Mouse (Mus musculus) midbrain, embryonic 16.5 days (tissue): ENCODE data around the gene Dcun1d1. TPM values are rescaled to one million over a fixed set of nuclear protein-coding genes. Genes with fewer than 3 reads are reported as not detected.

Experiments
- ATAC-seq: fragments of 200-750 bp; cut with Nextera tagmentation; 2 replicates; pipeline ENCODE4 v1.8.0; 2017; ENCODE audit warnings: moderate TSS enrichment
- H3K27ac ChIP-seq: fragments of 300-500 bp; sonication (generic); 2 replicates; pipeline ENCODE4 v1.5.1; 2014; ENCODE audit warnings: mild to moderate bottlenecking, low read length, mixed read lengths
- H3K27me3 ChIP-seq: fragments of 300-500 bp; sonication (generic); 2 replicates; pipeline ENCODE4 v1.6.1; 2014; ENCODE audit warnings: low read depth, low read length, mixed read lengths; ENCODE audit not compliant: control insufficient read depth, insufficient read depth
- H3K36me3 ChIP-seq: fragments of 300-500 bp; sonication (generic); 2 replicates; pipeline ENCODE4 v1.6.1; 2014; ENCODE audit warnings: mild to moderate bottlenecking, low read length, moderate library complexity, mixed read lengths; ENCODE audit not compliant: control insufficient read depth, insufficient read depth
- H3K4me1 ChIP-seq: fragments of 300-500 bp; sonication (generic); 2 replicates; pipeline ENCODE4 v1.6.1; 2014; ENCODE audit warnings: mild to moderate bottlenecking, low read length, mixed read lengths; ENCODE audit not compliant: control insufficient read depth, insufficient read depth
- H3K4me2 ChIP-seq: fragments of 300-500 bp; sonication (generic); 2 replicates; pipeline ENCODE4 v1.6.1; 2014; ENCODE audit warnings: mild to moderate bottlenecking, low read length, mixed read lengths
- H3K4me3 ChIP-seq: fragments of 300-500 bp; sonication (generic); 2 replicates; pipeline ENCODE4 v1.5.1; 2014; ENCODE audit warnings: low read depth, mild to moderate bottlenecking, low read length, moderate library complexity, mixed read lengths
- H3K9ac ChIP-seq: fragments of 300-500 bp; sonication (generic); 2 replicates; pipeline ENCODE4 v1.6.1; 2014; ENCODE audit warnings: low read depth, low read length, mixed read lengths
- H3K9me3 ChIP-seq: fragments of 300-500 bp; sonication (generic); replicated peaks from 2 replicates; pipeline ENCODE4 v1.6.1; 2014; ENCODE audit warnings: mild to moderate bottlenecking, low read length, mixed read lengths; ENCODE audit not compliant: control insufficient read depth, poor library complexity, severe bottlenecking
- WGBS: fragments of 180-500 bp; shearing (Covaris S2); extraction: QIAGEN DNeasy Blood & Tissue Kit; methylation state at CpG from one replicate; pipeline ENCODE4 v1.1.7; 2014; 5-methylcytosine and 5-hydroxymethylcytosine counted together
- polyA plus RNA-seq: library from polyadenylated mRNA; unstranded; fragments of >200 nt; fragmentation: Nextera tagmentation; extraction: Ambion mirVana; gene quantifications from 2 replicates; pipeline ENCODE4 v1.2.1, GENCODE M21; 2015

Gene Dcun1d1
- polyA plus RNA-seq, 1 experiment from 2014 or later = 107 TPM

DNA sequence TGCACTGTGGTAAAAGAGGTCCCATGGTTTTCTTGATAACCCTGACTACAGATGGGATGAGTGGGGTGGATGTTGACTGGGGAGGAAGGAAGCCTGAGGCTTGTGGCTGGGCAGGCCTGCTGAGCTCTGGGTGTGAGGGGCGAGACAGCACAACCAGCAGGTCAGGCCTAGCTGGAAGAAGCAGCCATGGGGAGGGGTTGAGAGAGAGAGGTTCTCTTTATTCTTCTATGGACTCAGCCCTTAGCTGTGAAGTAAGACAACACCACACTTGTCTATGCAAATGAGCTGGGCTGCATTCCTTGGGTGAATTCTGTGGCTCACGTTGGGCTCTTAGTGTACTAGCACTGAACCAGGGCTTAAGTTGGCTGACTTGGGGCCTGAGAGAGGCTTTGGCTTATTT, 2.8 kb upstream of the Dcun1d1 start:
- Histone ChIP-seq H3K27ac (no peak overlapping the region), H3K4me3 (no peak overlapping the region), H3K4me2 (no peak overlapping the region), H3K36me3 (no peaks in the 10 kb centered on the region), H3K9me3 (no peaks in the 10 kb centered on the region), H3K27me3 (no peaks in the 10 kb centered on the region), H3K4me1 (no peaks in the 10 kb centered on the region), H3K9ac (no peak overlapping the region)
- WGBS = 44% methylated on average over 2 of the region's 2 CpGs
- no peak for ATAC-seq

DNA sequence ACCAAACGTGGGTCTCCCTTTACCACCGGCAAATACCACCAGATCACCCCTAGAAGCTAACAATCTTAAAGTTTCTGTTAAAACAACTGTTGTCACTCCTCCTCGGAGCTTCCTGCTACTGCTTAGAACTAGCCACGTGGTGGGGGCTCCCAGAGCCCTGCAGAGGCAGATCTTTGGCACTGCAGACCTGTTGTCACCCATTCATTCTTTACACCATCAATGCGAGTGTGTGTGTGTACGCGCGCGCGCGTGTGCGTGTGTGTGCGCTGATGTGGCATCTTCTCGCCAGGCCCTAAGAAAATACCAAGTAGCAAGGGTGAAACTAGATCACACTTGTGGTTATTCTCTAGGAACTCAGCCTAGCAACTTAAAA, 3.9 kb downstream of the Dcun1d1 start:
- Histone ChIP-seq H3K9ac (peak overlapping the region; percentile 99), H3K27ac (peak overlapping the region; percentile 91), H3K27me3 (no peaks in the 10 kb centered on the region), H3K4me1 (peaks cover 26% of the 10 kb centered on the region), H3K9me3 (no peaks in the 10 kb centered on the region), H3K4me3 (peak overlapping the region; percentile 97), H3K4me2 (peak overlapping the region; percentile 73), H3K36me3 (no peaks in the 10 kb centered on the region)
- ATAC-seq = peak; percentile 74
- under 1% methylated on average over 14 of the region's 14 CpGs for WGBS

DNA sequence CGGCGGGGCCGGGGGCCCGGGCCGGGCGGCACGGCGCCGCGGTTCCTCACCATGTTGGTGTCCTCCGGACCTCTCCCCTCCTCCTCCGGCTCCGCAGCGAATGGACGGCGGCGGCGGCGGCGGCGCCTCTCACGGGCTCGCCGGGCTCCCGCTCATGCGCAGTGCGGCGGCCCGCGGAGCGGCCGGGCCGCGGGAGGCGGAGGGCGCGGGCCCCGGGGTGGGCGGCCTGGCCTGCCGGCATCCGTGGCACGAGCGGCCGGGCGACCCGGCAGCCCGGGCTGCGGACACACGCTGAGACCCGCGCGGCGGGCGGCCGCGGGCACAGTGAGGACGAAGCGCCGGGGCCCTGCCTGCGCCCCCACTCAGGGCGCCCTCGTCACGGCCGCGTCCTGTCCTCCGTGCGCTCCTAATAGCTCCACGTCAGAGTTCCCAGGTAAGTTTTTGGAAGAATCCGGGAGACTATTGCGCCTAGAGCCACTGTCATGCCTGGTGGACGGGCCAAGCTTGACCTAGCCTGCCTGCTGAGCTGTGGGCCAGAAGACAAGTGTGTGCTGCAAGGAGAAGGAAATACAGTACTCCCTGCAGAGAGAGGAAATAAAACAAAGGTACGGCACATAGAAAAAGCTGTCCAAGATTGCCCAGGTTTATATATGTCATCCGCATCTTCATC, 4.4 kb downstream of the Dcun1d1 start:
- Histone ChIP-seq H3K27me3 (no peaks in the 10 kb centered on the region), H3K27ac (peak overlapping the region; percentile 91), H3K9me3 (no peaks in the 10 kb centered on the region), H3K9ac (peak overlapping the region; percentile 99), H3K36me3 (no peaks in the 10 kb centered on the region), H3K4me1 (peaks cover 26% of the 10 kb centered on the region), H3K4me2 (peak overlapping the region; percentile 73), H3K4me3 (peak overlapping the region; percentile 97)
- peak; percentile 97 for ATAC-seq
- under 1% methylated on average over 48 of the region's 73 CpGs for WGBS

DNA sequence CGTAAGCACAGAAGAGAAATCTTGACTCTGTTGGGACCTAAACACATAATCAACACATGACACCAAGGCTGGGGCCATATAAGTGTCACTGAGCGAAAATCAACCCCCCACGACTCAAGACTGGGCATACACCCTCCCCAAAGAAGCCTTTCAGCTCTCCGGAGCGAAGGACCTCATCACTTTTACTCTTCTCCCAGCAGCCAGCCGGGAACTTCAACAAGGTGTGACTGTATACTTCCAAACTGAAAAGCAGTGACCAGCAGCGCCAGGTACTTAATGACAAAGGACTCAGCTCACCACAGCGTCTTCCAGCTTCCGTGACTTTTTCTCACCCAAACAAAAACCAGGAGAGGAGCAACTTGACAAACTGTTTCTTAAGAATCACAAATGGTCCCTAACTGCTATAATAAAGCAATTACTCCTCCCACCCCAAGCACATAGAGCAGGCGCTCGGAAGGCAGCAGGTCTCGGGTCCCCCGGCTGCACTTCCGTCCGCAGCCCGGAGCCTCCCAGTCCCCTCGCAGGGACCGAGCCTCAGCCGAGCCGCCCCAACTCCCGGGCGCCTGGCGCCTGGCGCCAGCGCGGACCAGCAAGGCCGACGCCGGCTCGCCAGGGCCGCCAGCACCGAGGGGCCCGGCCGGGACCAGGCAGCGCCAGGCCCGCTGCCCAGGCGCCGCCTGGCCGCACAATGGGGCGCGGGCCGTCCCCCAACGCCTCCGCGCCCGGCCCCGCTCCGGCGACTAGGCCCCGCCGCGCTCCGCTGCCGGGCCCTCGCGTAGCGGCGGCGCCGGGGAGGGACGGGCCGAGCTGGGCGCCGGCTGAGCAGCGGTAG, 5.1 kb downstream of the Dcun1d1 start:
- peak; percentile 82 for ATAC-seq
- WGBS = under 1% methylated on average over 49 of the region's 65 CpGs
- Histone ChIP-seq H3K36me3 (no peaks in the 10 kb centered on the region), H3K4me3 (peak overlapping the region; percentile 97), H3K27ac (peak overlapping the region; percentile 91), H3K9ac (peak overlapping the region; percentile 99), H3K4me1 (peaks cover 26% of the 10 kb centered on the region), H3K9me3 (no peaks in the 10 kb centered on the region), H3K4me2 (peak overlapping the region; percentile 93), H3K27me3 (no peaks in the 10 kb centered on the region)

DNA sequence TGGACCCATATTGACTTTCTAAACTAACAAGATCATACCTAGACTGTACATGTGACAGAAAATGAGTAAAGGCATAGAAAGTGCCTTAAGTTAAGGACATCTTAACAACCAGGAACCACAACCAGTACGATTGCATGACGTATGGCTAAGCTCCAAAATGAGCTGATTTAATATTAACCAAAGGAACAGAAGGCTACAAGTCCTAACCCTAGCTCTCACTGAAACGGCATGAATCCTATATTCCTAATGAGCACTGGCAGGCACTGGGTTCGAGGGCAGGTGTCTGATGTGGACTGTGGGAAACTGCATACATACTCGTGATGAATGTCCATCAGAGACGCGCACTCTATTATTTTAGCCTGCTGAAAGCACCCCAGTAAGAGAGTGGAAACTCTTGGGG, 5.9 kb downstream of the Dcun1d1 start:
- Histone ChIP-seq H3K9ac (peak overlapping the region; percentile 99), H3K4me3 (peak overlapping the region; percentile 97), H3K27ac (no peak overlapping the region), H3K9me3 (no peaks in the 10 kb centered on the region), H3K4me1 (peaks cover 26% of the 10 kb centered on the region), H3K4me2 (peak overlapping the region; percentile 93), H3K27me3 (no peaks in the 10 kb centered on the region), H3K36me3 (no peaks in the 10 kb centered on the region)
- 31% methylated on average over 7 of the region's 7 CpGs for WGBS
- no peak for ATAC-seq

DNA sequence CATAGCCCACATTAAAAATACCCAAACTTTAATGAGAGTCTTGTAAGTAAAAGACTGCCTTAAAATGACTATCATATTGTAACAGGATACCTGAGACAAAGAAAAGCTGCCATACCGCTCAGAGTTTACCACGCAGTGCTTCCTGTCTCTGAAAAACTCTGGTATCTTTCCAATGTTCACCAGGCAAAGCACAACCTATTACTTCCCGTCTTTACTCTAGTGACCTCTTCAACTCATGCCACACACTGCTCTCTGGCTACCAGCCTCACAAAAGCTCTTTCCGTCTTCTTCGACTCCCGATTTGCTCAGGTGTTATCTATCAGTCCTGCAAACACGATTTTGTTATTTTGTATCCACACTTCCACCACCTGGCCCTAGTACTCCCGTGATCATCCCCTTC, 7.4 kb downstream of the Dcun1d1 start:
- H3K36me3 ChIP-seq = no peaks in the 10 kb centered on the region
- ATAC-seq = no peak
- H3K27ac ChIP-seq = no peak overlapping the region
- H3K4me3 ChIP-seq = no peak overlapping the region
- no peaks in the 10 kb centered on the region for H3K9me3 ChIP-seq
- no peaks in the 10 kb centered on the region for H3K27me3 ChIP-seq
- 80% methylated on average over 8 of the region's 8 CpGs for WGBS
- no peak overlapping the region for H3K4me2 ChIP-seq
- peaks cover 26% of the 10 kb centered on the region for H3K4me1 ChIP-seq
- H3K9ac ChIP-seq = no peak overlapping the region

DNA sequence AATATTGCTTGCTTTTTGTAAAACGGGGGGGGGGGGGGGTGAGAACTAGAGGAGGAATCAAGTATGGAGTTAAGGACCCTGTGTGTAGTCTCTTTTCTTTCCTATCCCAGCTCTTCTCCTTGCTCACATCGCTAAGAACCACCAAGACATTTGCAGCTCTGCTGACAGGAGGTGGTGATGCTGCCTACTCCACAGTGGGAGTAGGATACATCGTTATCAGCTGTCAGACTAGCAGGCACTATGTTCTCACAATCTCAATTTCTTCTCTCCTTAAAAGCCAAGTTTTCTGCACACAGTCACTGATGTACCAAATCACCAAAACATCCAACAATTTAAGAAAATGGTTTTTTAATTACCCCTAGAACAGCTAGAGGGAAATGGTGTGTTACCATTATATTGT, 7.8 kb downstream of the Dcun1d1 start:
- ATAC-seq = no peak
- Histone ChIP-seq H3K4me3 (no peak overlapping the region), H3K27ac (no peak overlapping the region), H3K9me3 (no peaks in the 10 kb centered on the region), H3K9ac (no peak overlapping the region), H3K4me2 (no peak overlapping the region), H3K4me1 (peaks cover 26% of the 10 kb centered on the region), H3K36me3 (no peaks in the 10 kb centered on the region), H3K27me3 (no peaks in the 10 kb centered on the region)
- 67% methylated on average over 3 of the region's 3 CpGs for WGBS

DNA sequence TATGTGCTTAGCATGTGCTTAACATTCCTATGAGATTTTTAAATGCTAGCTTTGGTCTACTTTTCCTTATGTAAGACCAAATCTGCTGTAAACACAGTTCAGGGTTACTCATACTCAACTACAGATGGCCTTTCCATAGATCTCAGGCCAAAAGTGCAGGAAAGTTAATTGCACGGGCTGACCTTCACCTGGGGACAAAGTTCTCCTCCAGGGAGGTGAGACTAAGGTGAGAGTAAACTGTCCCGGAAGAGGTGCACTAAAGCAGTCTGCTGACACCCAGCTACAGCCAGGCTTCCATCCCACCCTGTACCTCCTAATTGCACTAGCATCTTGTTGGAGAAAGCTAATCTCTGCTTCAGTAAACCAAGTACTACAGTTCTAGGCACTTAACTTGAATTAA, 11.4 kb downstream of the Dcun1d1 start:
- ATAC-seq = no peak
- Histone ChIP-seq H3K4me1 (peaks cover 11% of the 10 kb centered on the region), H3K27me3 (no peaks in the 10 kb centered on the region), H3K36me3 (no peaks in the 10 kb centered on the region), H3K9me3 (no peaks in the 10 kb centered on the region), H3K4me2 (no peak overlapping the region), H3K27ac (no peak overlapping the region), H3K4me3 (no peak overlapping the region), H3K9ac (no peak overlapping the region)
- WGBS = 88% methylated on average over 2 of the region's 2 CpGs

DNA sequence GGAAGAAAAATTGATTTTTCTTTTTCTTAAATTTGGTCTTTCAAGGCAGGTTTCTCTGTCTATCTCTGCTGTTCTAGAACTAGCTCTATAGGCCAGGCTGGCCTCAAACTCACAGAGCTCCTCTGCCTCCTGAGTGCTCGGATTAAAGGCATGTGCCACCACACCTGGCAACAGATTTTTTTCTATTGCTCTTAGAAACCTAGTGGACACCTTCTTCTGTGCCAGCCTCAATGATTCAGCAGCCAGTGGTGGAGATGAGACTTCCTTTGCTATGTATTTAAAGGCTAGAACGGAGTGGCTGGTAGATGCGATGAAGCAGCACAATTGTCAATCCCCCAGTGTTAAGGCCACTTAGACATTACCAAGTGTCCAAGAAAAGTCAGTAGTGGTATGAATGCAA, 13.2 kb downstream of the Dcun1d1 start:
- Histone ChIP-seq H3K36me3 (no peaks in the 10 kb centered on the region), H3K4me3 (no peak overlapping the region), H3K27ac (no peak overlapping the region), H3K27me3 (no peaks in the 10 kb centered on the region), H3K4me1 (peaks cover 2% of the 10 kb centered on the region; the same call in 1 of the 2 replicates), H3K9ac (no peak overlapping the region), H3K4me2 (no peak overlapping the region), H3K9me3 (no peaks in the 10 kb centered on the region)
- 72% methylated on average over 3 of the region's 3 CpGs for WGBS
- no peak for ATAC-seq
